Mouse (Mus musculus) ovary, postnatal 14 days (tissue): ENCODE data around the gene Emsy.

ENCODE experiments used
- DNase-seq: peaks from one replicate; pipeline ENCODE4 v3.0.0; 2022; ENCODE audit warnings: low spot score

Gene Emsy

DNA sequence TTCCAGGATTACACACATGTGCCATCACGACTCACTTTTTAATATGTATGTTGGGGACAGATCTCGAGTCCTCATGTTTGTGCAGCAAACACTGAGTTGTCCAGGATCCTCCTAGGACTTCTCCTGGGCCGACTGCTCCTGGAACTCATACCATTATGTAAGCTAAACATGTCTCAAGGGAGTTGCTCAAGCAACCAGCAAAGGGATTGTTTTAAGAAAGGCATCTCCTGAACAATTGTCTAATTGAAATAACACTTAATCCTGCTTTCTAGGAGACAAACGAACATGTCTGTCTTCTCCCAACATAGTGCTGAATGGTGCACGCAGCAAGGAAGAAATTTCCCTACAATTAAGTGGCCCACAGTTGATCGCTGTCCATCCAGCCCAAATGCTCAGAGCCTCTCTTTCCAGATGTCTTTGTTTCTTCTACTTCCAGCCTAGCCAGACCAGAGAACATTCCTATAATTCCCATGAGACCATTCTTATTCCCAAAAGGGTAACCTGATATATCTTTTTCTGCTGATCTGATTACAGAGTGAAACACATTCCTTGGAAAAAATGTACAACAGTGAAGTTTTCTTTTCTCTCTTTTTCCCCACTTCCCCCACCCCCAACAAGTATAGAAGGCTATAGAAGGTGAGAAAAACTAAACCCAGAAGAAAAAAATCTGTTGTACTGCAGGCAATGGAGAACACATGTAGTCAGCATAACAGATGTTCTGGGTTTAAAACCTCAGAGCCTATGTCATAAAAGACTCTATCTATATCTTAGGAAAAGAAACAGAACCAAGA is 11.6 kb upstream of the Emsy start:
- DNase-seq: no peak

DNA sequence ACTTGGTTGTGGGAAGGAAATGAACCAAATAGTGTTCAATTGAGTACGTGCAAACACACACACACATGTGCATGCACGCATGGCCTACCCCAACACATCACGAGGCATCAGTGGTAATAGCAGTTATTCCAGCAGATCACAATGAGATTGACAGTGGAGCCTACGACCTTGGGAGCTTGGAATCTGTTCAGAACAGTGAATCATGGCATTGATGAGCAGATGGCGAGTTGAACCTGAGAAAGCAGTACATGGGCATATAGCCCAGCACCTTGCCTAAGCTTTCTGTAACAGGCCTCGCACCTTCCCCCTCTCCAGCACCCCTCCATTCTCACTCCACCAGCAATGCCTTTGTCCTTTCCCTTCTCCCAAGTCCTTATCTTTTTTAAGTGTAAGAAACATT is 9.1 kb upstream of the Emsy start:
- DNase-seq: no peak

DNA sequence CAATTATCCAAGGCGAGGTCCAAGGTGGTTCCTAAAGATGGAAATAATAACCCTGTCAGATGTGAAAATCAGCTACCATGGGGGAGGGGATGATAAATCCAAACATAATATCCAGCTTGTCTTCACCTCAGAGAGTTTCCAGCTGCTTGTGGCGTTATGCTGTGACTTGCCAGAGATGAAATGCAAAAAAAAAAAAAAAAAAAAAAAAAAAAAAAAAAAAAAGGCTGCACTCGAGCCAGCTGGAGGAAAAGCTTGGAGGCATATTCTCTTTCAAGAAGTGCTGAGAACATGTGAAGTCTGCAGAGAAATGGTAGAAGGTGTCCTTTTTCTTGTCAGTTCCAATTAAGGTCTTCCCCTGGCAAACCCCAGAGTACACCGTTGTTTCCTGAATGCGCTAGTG is 8.6 kb upstream of the Emsy start:
- no peak for DNase-seq

DNA sequence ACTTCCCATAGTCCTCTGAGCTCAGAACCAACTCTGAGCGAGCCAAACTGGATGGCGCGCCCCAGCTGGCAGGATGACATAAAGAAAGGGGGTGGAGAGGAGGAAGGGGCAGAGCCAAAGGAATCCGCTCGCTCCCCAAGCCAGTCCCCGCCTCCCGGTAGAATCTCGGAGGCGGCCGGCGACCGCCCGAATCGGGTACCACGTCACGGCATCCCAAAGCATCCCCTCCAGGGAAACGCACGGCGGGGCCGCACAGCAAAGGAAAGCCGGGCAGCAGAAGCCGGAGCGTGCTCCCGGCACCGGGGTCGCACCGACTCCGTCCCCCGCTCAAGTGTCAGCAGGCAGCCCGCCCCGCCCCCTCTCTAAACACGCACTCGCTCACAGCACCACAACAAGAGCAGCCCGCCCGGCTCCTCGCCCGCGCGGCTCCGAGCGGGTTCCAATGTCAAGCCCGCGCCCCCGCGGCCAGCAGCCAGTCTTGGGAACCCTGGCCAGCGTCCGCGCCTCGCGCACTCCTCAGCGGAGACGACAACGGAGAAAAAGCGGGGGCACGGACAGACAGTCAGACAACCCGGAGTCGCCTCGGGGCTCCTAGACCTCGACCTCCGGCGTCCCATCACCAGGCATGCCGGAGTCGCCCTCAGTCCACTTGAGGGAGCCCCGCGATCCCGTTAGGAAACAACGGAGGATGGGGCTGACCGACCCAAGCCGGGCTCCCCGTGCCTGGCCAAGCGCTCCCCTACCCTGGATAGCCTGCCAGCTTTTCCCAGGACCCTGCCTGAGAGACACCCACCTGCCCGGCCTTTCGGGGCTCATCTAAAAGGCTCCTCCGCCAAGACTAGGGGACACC is 677 bp downstream of the Emsy start:
- DNase-seq: peak; percentile 67

DNA sequence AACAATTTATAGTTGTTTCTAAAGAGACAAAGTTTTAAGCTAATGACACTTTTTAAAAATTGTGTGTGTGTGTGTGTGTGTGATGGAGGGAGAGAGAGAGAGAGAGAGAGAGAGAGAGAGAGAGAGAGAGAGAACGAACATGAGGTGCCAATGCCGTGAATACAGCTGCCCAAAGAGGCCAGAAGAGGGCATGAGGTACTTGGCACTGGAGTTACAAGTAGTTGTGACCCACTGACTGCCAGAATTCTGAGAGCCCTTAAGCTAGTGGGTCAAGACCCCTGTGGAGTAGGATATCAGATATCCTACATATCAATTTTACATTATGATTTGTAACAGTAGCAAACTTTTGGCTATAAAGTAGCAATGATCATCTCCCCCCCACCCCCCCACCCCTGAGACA is 4.9 kb downstream of the Emsy start:
- DNase-seq: no peak

DNA sequence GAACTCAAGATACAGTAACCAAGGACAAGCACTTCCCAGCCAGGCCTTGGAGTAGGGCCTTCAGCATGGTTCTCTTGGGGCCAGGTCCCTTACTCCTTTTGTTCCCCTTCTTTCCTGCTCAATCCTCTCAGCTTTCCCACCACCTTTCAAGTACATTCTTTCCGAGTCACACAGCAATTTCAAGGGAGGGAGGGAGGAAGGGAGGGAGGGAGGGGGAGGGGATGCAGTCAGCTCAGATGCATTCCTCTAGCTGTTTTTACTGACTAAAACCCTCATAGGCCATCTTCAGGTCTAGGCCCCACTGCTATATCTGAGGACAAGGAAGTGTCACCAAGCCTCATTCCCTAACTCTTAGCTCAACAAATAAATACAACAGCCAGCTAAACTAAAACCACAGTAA is 12.3 kb downstream of the Emsy start:
- no peak for DNase-seq

DNA sequence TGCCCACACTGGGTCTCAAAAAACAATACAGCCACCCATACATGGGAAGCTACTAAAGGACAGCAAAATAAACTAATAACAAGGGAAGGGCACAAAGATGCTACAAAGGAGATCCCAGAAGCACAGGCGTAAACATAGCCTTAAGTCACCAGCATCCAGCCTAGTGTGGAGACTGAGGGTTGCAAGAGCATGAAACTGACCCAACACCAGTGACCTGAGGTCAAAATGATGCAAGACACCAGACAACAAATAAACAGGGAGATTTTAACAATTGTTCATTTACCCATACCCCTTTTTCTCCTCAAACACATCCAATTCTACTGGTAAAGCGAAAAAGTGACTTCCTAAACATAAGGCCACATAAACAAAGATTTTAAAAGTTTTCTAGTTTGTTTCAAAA is 20.0 kb downstream of the Emsy start:
- DNase-seq: no peak

DNA sequence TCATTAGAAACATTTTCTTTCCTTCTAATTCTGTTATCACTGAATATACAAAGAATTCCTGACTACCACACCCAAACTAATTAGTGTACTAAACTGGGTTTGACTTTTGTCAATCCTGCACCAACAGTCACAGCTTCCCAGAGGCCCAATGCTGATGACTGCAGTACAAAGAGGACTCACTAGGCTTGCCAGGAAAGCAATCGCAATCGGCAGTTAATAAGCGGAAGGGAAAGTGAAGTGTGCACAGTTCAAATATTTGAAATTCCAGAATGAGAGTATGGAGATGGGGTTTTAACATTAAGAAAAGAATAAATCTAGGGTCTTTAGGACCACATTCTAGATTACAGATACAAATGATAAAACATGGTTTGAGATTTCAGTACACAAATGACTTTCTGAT is 23.6 kb downstream of the Emsy start:
- DNase-seq: no peak

DNA sequence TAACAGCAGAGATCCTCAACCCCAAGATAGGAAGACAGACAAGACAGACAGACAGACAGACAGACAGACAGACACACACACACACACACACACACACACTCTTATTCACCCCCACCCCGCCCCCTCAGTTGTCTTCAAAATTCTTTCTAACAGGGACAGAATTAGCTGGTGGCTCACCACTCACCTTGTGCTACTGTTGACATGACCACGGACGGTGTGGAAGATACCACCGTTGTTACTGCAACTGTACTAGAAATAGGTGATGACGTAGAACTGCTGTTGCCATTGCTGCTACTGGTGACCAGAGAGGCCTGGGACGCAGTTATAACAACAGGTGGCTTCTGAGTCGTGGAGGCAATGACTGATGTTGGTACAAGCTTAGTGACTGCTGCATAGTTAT is 26.6 kb downstream of the Emsy start:
- no peak for DNase-seq

DNA sequence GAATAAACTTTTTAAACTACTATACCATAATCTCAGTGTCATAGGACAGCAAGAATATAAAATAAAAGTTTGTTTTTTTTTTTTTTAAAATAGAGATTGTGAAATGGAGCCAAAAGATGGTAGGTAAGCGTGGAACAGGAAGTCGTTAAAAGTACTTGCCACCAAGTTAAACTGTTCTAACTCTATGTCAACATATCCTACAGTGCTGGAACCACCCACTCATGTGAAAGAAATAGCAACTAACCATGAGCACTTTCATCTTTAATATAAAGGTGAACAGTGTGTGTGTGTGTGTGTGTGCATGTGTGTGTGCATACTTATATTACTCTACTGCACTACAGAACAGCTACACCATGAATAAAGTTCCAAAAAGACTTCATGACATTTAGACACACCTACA is 38.8 kb downstream of the Emsy start:
- no peak for DNase-seq

DNA sequence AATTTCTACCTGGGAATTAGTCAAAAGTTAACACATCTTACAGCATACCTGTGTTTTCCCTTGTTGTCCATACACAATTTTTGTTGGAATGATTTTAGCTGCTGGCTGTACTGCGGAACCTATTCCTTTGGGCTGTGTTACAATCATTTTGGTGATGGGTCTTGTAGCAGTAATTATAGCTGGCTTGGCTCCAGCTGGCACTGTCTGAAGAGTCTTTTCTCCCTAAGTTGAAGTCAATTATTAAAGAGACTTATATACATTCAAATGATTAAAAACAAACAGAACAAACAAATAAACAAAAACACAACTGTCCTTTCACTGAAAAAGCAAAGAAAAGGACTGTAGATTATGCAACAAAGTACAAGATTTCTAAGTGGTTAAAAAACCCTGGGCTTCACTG is 43.6 kb downstream of the Emsy start:
- DNase-seq: no peak

DNA sequence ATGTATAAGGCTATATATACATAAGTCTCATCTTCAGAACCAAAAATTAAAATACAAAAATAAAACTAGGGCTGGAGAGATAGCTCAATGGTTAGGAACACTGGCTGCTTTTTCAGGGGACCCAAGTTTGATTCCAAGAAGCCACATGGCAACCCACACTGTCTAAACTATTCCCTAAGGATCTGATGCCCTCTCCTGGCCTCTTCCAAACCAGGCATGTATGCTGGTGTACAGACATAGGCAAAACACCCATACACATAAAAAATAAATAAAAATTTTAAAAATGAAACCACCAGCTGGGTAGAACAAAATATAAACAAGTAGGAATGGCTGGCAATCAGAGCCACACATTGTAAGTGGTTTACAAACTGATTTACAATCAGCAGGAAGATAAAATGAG is 48.1 kb downstream of the Emsy start:
- DNase-seq: no peak

DNA sequence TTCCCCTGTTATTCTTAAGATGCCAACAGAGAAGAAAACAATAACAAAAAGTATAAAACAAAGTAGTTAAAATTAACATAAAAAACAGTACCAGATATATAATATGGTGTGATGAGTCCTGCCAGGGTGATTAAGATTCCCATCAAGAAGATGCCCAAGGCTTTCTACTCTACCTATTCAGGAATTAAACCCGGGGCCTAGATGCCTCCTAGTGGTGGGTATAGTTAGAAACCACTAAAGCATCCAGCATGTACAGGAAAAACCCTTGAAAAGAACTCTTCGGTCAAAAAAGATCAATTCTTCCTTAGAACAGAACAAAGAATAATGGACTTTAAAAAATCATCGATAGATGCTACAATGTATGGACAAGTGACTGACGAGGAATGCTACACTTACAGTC is 49.4 kb downstream of the Emsy start:
- no peak for DNase-seq

DNA sequence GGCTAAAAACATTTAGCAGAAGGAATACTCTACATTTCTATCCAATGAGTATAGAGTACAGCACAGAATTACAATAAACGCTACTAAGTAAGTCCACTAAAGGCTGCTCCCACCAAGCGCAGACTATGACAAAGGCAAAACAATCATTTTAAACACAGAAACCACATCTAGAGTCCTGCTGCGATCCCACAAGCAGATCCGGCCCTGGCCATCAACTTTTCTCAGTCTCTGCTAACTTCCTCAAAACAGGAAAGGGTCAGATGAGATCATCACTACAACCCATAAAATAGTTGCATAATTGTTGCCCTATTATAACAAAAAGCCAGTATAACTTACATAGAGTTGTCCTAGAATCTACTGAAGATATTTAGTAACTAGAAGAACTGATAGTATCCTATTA is 54.9 kb downstream of the Emsy start:
- DNase-seq: no peak

DNA sequence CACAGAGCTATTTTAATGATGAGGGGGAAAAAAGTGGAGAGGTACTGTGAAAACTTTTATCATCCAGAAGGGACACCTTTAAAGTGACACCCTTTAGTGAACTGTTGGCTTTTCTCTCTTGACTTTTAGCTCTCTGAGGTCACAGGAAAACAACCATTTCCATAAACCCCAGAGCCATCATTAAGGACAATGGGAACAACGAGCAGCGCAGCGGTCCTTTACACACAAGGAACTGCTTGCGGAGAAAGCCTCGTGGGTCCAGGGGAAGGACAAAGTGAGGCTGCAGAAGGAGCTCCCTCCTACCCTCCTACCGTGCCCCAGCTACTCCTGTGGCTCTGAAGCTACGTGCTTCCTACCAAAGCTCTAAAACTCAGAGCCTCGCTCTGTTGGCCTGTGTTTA is 59.2 kb downstream of the Emsy start:
- DNase-seq: no peak

DNA sequence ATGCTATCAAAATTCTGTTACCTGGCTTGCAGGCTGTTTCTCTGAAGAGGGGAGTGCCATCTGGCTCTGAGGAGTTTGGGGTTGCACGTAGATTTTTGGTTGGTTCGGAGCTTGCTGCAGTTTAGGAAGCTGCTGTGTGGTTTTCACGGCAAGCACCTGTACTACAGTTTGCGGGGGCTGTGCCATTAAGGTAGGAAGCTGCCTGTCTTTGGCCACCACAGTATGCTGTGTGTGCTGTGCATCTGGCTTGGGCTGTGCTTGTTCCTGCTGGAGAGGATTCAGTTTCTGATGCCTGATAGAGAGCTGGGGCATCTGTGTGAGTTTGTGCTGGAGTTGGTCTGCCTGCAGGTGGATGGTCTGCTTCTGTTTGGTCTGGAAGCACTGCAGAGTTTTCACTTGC is 61.9 kb downstream of the Emsy start:
- no peak for DNase-seq

DNA sequence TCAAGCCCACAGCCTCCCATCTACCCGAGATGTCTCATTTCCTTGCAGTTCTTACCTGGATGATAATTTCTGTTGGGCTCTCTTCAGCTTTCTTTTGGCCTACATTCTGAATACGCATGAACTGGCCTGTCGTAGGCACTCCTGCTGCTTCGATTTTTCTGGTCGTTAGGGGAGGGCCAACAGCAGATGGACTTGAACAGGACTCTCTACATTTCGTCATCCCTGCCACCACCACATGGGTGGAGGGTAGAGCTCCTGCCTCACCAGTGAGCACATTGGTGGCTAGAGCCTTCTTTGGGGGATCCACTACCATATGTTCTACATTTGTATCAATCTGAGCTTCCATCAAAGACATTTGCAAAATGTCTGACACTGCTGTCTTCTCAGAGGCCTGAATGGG is 63.3 kb downstream of the Emsy start:
- DNase-seq: no peak

DNA sequence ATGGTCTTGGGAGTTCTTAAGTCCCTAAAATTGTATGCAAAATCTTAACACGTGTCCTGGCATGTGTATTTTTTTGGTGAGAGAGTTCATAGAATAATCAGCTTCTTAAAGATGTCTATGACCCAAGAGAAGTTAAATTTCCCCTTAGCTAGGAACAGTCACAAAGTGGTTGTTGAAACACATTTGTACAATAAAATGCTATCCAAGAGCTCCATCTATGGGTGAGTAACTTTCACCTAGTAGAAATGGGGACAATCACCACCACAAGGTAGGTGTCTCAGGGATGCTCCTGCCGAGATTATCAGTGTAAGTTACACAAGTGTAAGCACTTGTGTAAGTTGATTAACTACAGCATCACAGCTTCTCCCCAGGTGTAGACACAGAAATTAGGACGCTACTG is 67.6 kb downstream of the Emsy start:
- DNase-seq: no peak

DNA sequence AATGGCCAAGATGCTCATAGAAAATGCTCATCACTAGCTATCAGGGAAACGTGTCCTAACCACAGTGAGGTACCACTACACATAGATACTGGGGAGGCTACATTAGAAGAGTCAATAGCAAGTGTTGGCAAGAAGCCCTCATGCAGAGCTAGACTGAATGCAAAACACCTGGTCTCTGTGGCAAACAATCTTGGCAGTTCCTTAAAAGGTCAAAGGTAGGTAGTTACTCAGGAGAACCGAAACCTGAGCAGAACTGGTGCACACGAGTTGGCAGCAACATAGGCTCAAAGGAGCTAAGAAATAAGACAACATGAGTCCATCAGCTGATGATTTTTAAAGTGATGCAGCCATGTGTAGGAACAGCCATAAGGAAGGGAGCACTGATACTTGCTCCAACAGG is 70.3 kb downstream of the Emsy start:
- no peak for DNase-seq

DNA sequence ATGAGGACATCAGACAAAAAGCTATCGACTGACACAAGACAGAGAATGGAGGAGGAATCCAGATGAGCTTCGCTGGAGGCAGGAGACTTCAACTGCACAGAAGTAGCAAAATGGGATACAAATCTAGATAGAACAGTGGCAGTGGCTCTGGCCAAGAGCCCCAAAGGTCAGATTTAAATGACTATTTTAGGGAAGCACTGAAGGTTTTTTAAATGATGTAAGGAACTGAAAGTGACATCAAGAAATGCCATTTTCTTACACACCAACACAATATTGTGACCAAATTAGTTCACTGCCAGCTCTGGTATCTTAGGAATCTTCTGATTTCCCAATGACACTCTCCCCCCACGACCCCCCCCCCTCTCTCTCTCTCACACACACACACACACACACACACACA is 72.0 kb downstream of the Emsy start:
- no peak for DNase-seq

DNA sequence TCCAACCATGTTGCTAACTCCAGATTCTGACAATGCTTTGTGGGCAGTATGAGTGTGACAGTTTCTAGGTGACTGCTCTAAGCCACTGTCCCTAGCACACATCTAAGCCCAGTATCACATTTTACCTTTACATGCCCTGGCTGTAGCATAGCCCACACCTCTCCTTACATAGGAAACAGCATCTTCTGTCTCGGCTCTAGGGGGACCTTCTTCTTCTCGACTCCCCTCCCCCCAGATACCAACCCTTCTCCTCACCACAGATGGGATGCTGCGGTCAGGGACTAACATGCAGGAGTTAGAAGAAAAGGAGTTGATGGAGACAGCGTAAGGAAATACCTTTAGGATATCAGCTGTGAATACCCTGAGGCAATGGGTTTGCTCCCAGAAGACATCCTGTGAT is 75.3 kb downstream of the Emsy start:
- DNase-seq: no peak

DNA sequence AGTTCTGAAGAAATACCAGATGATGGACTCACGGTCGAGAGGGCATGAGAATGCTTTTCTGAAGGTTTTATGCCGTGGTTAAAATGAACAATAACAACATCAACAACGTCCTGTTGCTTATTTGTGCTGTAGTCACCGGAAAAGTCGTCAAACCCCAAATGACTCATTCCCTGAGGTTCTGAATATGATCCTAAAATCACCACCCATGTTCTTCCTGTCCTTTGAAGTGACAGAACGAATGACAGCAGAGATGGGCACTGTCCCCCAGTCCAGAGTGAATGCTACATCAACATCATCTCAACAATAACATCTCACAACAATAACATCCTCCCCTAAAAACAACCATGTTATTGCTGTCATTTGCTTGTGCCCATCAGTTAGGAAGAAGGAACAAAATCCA is 76.1 kb downstream of the Emsy start:
- DNase-seq: no peak

DNA sequence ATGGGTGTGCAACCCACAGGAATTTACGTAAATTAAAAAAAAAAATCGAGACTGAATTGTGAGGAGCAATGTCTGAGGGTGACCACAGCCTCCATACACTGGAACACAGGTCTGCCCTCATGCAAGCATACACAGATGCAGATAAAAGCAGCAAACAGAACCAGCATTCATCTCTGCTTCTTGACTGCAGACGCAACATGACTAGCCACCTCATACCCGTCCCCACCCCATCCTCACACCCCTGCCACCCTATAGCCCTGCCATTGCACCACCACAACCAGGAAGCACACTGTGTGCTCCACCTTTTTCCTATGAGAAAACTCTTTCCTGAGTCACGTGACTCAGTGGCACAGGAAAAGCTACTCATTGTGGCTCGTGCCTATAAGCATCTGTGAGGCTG is 76.9 kb downstream of the Emsy start:
- no peak for DNase-seq

DNA sequence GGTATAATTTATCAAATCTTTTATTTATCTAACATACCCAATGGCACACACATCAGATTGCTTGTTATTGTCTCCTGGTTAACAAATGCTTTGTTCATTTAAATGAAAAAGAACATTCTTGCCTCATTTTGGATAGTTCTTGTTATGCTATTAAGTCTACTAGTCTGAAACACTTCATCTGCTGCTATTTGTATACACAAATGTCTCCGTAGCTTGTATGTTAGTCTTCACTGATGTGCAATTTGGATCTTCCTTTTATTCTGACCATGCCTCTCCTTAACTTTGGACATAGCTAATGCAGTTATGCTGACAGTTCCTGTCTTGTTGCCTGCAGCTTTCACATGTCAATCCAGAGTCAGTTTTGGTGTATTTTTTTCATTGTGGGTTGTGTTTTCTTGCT is 79.1 kb downstream of the Emsy start:
- no peak for DNase-seq
